Mouse (Mus musculus) adrenal gland, postnatal 0 days (tissue): Measurements from ENCODE around the gene Traf5. TPM values are rescaled to one million over a fixed set of nuclear protein-coding genes. Genes with fewer than 3 reads are reported as not detected.

ENCODE experiments used
- microRNA-seq: library from miRNA; unstranded; fragments of <30 nt; microRNA quantifications from one replicate; pipeline ENCODE4, GENCODE M21; 2016; ENCODE audit warnings: borderline replicate concordance; ENCODE audit not compliant: insufficient number of aligned reads
- polyA plus RNA-seq: library from polyadenylated mRNA; unstranded; fragments of >200 nt; fragmentation: Nextera tagmentation; extraction: Ambion mirVana; gene quantifications from 2 replicates; pipeline ENCODE4 v1.2.1, GENCODE M21; 2015

Gene Traf5
- 6.5 and 6.8 TPM in 2 replicates for polyA plus RNA-seq

GRCm38 (mm10) chr1:192091806-192092772, at the start of gene Traf5:
Gene Traf5 (minus strand): TSS chr1:192092559.

GRCm38 (mm10) chr1:192137926-192138910, 45.9 kb upstream of the Traf5 start, which contains the start of gene Rcor3:
Gene Rcor3 (minus strand): TSS chr1:192138062.

GRCm38 (mm10) chr1:191977187-191977586, 115.2 kb downstream of the Traf5 start, which contains the start of gene Rd3:
Gene Rd3 (plus strand): TSS chr1:191977370.

Small RNA genes within 50 kb of the gene (microRNA-seq; reads per million reads assigned to microRNA genes)
- gene Mir3473c, result not detected

Other genes with a start within 250 kb of the Traf5 start
- gene Slc30a1, start 185.8 kb downstream of the Traf5 start, polyA plus RNA-seq, result 3.7 and 5.7 TPM in 2 replicates
- 0.58 and 0.79 TPM in 2 replicates for gene Rd3, start 115.2 kb downstream of the Traf5 start, polyA plus RNA-seq
- 23.0 and 23.8 TPM in 2 replicates for gene Rcor3, start 45.5 kb upstream of the Traf5 start, polyA plus RNA-seq
- 0.32 and 1.3 TPM in 2 replicates for gene Kcnh1, start 98.2 kb upstream of the Traf5 start, polyA plus RNA-seq